ENCODE assay signal across 20 mouse cellular contexts in genomic region chr17:8892193-8892985, GRCm38 (mm10).
"Had no signal": no experiment of that assay in that cellular context is flagged by ENCODE, and none has a peak within 500 bp of the region (broad histone marks: within the 10 kb centered on the region; RNA-seq: fewer than 3 reads in every experiment).

No protein-coding gene starts in this region.

- H3K4me1 ChIP-seq: liver, embryonic 13.5 days; liver, embryonic 15.5 days had no signal

- DNase-seq: liver, embryonic 13.5 days; liver, postnatal 0 days; lung, adult 2 months; lung, postnatal 14 days; lung, postnatal 36 days; right cerebral cortex, postnatal 25 days; right cerebral cortex, postnatal 4 days; spleen, adult 18-20 months; thymus, adult 18-20 months; thymus, postnatal 14 days; thymus, postnatal 36 days had no signal

- H3K9me3 ChIP-seq: liver, embryonic 13.5 days; liver, embryonic 15.5 days; lung, embryonic 15.5 days; midbrain, embryonic 10.5 days; midbrain, embryonic 13.5 days; neural tube, embryonic 12.5 days had no signal

- H3K4me3 ChIP-seq: liver, embryonic 13.5 days; liver, embryonic 15.5 days; lung, embryonic 15.5 days; midbrain, embryonic 10.5 days; midbrain, embryonic 13.5 days; myocyte; neural tube, embryonic 12.5 days had no signal

- H3K4me2 ChIP-seq: liver, embryonic 11.5 days; liver, embryonic 13.5 days; liver, embryonic 15.5 days; midbrain, embryonic 13.5 days; neural tube, embryonic 12.5 days had no signal

- H3K27ac ChIP-seq: liver, embryonic 13.5 days; liver, embryonic 15.5 days; lung, embryonic 15.5 days; macrophage; midbrain, embryonic 10.5 days; midbrain, embryonic 13.5 days; neural tube, embryonic 12.5 days had no signal

- H3K36me3 ChIP-seq: liver, embryonic 13.5 days; liver, embryonic 15.5 days; lung, embryonic 15.5 days; midbrain, embryonic 10.5 days; midbrain, embryonic 13.5 days; neural tube, embryonic 12.5 days had no signal

- H3K27me3 ChIP-seq: liver, embryonic 13.5 days; liver, embryonic 15.5 days; lung, embryonic 15.5 days; midbrain, embryonic 13.5 days; neural tube, embryonic 12.5 days had no signal

- H3K9ac ChIP-seq: liver, embryonic 13.5 days; liver, embryonic 15.5 days; liver, postnatal 0 days; lung, embryonic 15.5 days; midbrain, embryonic 13.5 days; neural tube, embryonic 12.5 days had no signal

- ATAC-seq: liver, postnatal 0 days; midbrain, embryonic 13.5 days; midbrain, embryonic 16.5 days had no signal
